Mouse (Mus musculus): ENCODE measurements around the gene Dytn. TPM values are rescaled to one million over a fixed set of nuclear protein-coding genes. Genes with fewer than 3 reads are reported as not detected.
"Not testable (repeated sequence)": the region's sequence is repeated elsewhere in the genome, so short reads cannot be mapped to it uniquely, and the experiment has no call there.

Gene Dytn
- polyA plus RNA-seq, 1 experiment = not detected

DNA sequence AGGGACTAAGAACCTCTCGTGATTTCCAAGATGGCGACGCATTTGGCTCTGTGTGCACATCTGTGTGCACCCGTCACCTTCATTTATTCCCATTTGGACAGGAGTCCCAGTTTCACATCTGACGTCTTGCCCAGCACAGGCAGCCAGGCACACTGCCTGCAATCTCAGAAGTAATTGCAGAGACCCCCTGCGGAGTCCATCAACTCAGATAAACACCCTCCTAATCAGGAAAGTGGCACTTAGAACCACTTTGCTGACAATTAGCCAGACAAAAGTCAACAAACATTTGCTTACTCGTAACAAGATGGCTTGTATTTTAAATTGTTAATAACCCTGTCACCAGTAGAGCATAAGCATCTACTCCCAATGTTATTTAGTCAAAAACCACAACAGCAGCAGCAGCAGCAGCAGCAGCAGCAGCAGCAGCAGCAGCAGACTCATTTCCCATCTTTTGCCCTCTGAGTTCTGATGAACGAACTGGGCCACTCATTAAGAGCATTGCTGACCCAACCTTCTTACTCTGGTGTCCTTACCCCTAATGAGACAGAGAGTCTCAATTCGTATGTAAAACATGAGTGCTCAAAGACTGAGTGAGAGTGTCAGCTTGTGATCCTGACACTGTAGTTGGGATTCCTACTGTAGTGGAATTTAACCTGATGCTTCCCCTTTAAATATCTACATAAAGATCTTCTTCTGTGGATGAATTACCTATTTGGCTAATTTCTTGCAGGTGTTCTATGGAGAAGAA lies 19.4 kb downstream of the Dytn start:
- no peak overlapping the region for H3K4me3 ChIP-seq (ENCODE audit: insufficient read depth, low read length)
- H3K27ac ChIP-seq (ENCODE audit: insufficient read depth, low read depth, low read length) = no peak overlapping the region
- TF ChIP-seq CTCF (IDR thresholded peaks at IDR 0.05; ENCODE audit: low read depth, low read length) (no peak), POLR2A (IDR thresholded peaks at IDR 0.05; ENCODE audit: borderline replicate concordance, low read depth, low read length) (no peak)
- peaks cover 2% of the 10 kb centered on the region; the same call in 1 of the 2 replicates for H3K4me1 ChIP-seq (ENCODE audit: control insufficient read depth, insufficient read depth, low read length)

DNA sequence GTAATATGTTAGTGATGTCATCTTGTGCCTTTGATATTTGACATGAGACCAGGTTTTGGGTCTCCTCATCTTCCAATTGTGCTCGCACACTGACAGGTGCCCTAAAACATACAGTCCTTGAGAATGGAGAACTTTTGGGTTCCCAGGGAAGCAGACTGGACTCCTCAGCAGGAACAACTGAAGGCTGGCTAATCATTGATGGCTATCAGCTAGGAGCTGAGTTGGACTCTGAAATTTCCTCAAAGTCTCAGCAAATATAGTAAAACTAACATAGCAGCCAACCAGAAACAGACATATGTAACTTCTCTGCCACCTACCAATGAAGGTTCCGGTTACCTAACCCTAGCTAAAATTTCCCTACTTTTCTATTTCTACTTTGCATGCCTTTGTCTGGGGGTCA lies 20.6 kb downstream of the Dytn start:
- Histone ChIP-seq H3K4me3 (ENCODE audit: insufficient read depth, low read length) (no peak overlapping the region), H3K27ac (ENCODE audit: insufficient read depth, low read depth, low read length) (no peak overlapping the region), H3K4me1 (ENCODE audit: control insufficient read depth, insufficient read depth, low read length) (peaks cover 2% of the 10 kb centered on the region; the same call in 1 of the 2 replicates)
- TF ChIP-seq CTCF (IDR thresholded peaks at IDR 0.05; ENCODE audit: low read depth, low read length) (no peak), POLR2A (IDR thresholded peaks at IDR 0.05; ENCODE audit: borderline replicate concordance, low read depth, low read length) (no peak)

DNA sequence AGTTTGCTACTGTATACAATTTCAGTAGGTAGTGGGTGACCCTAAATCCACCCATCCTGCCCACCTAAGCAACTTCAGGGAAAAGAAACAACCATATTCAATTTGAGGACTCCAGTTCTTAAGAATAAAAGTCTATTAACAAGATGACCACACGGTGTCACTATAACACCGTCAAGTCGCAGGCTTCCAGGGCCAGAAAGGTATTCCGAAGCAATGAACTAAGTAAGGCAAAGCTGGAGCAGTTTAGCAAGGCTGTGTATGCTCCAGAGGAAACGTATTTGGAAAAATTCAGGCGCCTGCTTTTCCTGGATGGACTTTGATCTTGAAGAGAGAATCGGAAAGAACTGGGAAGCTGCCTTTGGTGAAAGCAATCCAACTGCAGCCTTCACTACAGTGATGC lies 27.1 kb downstream of the Dytn start:
- TF ChIP-seq POLR2A (IDR thresholded peaks at IDR 0.05; ENCODE audit: borderline replicate concordance, low read depth, low read length) = no peak
- no peak for TF ChIP-seq CTCF (IDR thresholded peaks at IDR 0.05; ENCODE audit: low read depth, low read length)
- Histone ChIP-seq H3K27ac (ENCODE audit: insufficient read depth, low read depth, low read length) (no peak overlapping the region), H3K4me3 (ENCODE audit: insufficient read depth, low read length) (no peak overlapping the region), H3K4me1 (ENCODE audit: control insufficient read depth, insufficient read depth, low read length) (no peaks in the 10 kb centered on the region)

DNA sequence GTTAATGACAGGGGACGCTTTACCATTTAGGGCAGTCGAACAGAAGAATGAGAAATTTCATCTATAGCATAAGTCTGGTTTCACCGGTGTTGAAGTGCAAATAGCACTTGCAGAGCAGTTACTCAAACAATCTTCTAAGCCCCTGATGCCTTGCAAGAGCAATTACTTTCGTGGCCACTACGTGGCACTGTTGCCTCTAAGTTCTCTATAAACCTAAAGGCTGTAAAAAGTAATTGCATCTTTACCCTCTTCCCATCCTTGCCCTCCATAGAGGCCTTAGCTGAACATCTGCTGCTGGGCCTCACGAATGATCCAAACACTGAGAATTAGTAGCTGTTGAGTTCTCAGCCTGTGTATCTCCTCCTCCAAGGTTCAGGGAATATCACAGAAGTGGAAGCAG lies 28.7 kb downstream of the Dytn start:
- H3K27ac ChIP-seq (ENCODE audit: insufficient read depth, low read depth, low read length) = no peak overlapping the region

DNA sequence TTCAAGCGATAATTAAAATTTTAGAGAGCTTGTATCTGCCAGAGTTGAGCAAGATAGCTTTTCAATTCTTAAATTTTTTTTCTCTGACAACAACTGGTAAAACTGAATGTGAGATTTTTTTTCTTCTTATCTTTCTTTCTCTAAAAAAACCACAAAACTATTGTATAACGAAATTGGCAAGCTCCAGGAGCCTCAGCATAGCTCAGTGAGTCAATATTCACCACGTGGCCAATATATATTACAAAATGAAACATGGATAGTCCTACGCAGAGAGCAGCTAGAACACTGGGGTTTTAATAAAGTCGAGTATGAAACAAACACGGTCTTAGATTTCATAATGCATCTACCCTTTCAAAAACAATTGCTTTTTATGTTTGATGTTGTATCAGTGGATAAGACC lies 46.8 kb downstream of the Dytn start:
- no peak overlapping the region for H3K27ac ChIP-seq (ENCODE audit: insufficient read depth, low read depth, low read length)
- H3K4me1 ChIP-seq (ENCODE audit: control insufficient read depth, insufficient read depth, low read length) = no peaks in the 10 kb centered on the region
- no peak overlapping the region for H3K4me3 ChIP-seq (ENCODE audit: insufficient read depth, low read length)
- TF ChIP-seq POLR2A (IDR thresholded peaks at IDR 0.05; ENCODE audit: borderline replicate concordance, low read depth, low read length) (no peak), CTCF (IDR thresholded peaks at IDR 0.05; ENCODE audit: low read depth, low read length) (no peak)

More for the DNA sequence above, 28.7 kb downstream of the Dytn start:
- TF ChIP-seq POLR2A (IDR thresholded peaks at IDR 0.05; ENCODE audit: borderline replicate concordance, low read depth, low read length) = no peak
- TF ChIP-seq CTCF (IDR thresholded peaks at IDR 0.05; ENCODE audit: low read depth, low read length) = no peak
- Histone ChIP-seq H3K4me1 (ENCODE audit: control insufficient read depth, insufficient read depth, low read length) (no peaks in the 10 kb centered on the region), H3K4me3 (ENCODE audit: insufficient read depth, low read length) (no peak overlapping the region)

DNA sequence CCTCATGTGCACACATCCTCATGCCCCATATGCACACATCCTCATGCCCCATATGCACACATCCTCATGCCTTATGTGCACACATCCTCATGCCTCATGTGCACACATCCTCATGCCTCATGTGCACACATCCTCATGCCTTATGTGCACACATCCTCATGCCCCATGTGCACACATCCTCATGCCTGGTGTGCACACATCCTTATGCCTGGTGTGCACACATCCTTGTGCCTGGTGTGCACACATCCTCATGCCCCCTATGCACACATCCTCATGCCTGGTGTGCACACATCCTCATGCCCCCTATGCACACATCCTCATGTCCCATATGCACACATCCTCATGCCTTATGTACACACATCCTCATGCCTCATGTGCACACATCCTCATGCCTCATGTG lies 56.3 kb downstream of the Dytn start:
- not testable (repeated sequence) for H3K27ac ChIP-seq (ENCODE audit: insufficient read depth, low read depth, low read length); H3K4me3 ChIP-seq (ENCODE audit: insufficient read depth, low read length)

DNA sequence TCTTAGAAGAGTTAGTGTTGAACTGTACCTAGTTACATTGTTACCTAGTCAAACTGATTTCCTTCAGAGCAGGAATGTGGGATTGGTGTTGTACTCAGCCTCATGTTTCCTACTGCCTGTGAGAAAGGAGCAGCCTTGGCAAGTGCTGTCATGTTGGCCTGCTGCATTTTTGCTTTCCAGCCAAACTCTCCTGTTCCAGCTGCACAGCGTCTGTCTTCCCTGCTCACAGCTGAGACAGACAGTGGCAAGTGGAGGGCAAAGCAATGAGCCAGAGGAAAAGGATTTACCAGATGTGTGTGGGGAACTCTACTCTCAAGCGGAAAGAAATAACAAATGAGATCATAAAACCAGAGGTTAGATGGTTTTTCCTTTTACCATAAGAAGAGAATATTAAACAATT lies 58.5 kb downstream of the Dytn start:
- H3K4me1 ChIP-seq (ENCODE audit: control insufficient read depth, insufficient read depth, low read length) = no peaks in the 10 kb centered on the region
- TF ChIP-seq CTCF (IDR thresholded peaks at IDR 0.05; ENCODE audit: low read depth, low read length) (no peak), POLR2A (IDR thresholded peaks at IDR 0.05; ENCODE audit: borderline replicate concordance, low read depth, low read length) (no peak)
- H3K4me3 ChIP-seq (ENCODE audit: insufficient read depth, low read length) = no peak overlapping the region
- H3K27ac ChIP-seq (ENCODE audit: insufficient read depth, low read depth, low read length) = no peak overlapping the region

More for the DNA sequence above, 56.3 kb downstream of the Dytn start:
- H3K4me1 ChIP-seq (ENCODE audit: control insufficient read depth, insufficient read depth, low read length) = not testable (repeated sequence)

DNA sequence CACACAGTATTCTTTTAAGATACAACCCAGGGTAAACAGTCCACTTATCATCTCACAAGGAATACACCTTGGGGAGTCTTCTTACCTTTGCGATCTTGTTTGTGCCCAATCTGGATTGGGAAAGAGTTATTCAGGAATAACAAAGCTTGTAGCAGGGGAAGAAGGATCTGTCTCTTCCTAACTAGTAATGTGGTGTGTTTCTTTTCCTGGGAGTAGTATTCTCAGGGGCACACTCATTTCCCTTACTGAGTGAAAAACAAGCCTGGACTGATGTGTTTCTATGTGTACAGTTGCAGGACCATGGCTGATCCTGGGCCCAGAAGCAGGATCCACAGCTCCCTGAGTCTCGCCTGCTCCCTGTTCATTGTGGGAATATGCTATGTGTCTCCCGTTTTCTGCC lies 71.1 kb downstream of the Dytn start, which contains the start of gene Gm39653:
Gm39653 (plus strand) TSS at position 301 of the 400 bp plus-strand sequence.
- H3K4me3 ChIP-seq (ENCODE audit: insufficient read depth, low read length) = no peak within 1 kb of the TSS
- no peak within 1 kb of the TSS for H3K27ac ChIP-seq (ENCODE audit: insufficient read depth, low read depth, low read length)
- H3K4me1 ChIP-seq (ENCODE audit: control insufficient read depth, insufficient read depth, low read length) = no peaks in the 10 kb centered on the region
- TF ChIP-seq CTCF (IDR thresholded peaks at IDR 0.05; ENCODE audit: low read depth, low read length) = no peak
- no peak for TF ChIP-seq POLR2A (IDR thresholded peaks at IDR 0.05; ENCODE audit: borderline replicate concordance, low read depth, low read length)

DNA sequence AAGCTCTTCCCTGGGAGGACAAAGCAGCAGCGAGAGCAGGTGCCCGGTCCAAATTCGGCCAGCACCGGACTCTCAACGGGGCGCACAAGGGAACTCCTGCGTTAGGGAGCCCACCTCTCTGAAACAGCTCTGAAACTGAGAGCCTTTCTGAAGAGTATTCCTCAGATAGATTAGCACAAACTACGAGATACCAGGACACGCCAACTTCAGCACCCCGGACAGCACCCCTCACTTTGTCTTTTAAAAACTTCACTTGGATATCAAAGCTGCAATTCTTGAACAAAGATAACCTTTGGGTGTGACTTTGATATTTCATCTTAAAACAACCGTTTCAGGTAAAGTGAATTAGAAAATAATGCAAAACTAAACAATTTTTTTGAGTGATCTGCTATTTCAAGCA lies 72.1 kb downstream of the Dytn start:
- no peak overlapping the region for H3K4me3 ChIP-seq (ENCODE audit: insufficient read depth, low read length)
- no peaks in the 10 kb centered on the region for H3K4me1 ChIP-seq (ENCODE audit: control insufficient read depth, insufficient read depth, low read length)
- TF ChIP-seq POLR2A (IDR thresholded peaks at IDR 0.05; ENCODE audit: borderline replicate concordance, low read depth, low read length) (no peak), CTCF (IDR thresholded peaks at IDR 0.05; ENCODE audit: low read depth, low read length) (no peak)
- H3K27ac ChIP-seq (ENCODE audit: insufficient read depth, low read depth, low read length) = no peak overlapping the region

DNA sequence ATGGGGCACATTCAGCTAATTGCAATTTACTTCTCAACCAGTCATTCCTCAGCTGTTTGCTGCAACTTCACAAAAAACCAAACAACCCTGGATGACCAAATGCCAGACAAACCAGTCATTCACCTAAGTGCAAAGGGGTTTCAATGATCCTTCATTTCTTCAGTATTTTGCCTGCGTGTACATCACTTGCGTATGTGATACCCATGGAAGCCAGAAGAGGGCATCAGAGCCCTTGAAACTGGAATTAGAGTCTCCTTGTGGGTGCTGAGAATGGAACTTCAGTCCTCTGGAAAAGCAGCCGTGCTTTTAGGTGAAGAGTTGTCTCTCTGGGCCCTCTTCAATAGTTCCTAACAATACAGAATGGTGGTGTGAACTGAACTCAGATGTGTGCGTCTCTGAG lies 77.1 kb downstream of the Dytn start:
- no peak overlapping the region for H3K27ac ChIP-seq (ENCODE audit: insufficient read depth, low read depth, low read length)
- H3K4me1 ChIP-seq (ENCODE audit: control insufficient read depth, insufficient read depth, low read length) = no peaks in the 10 kb centered on the region
- TF ChIP-seq POLR2A (IDR thresholded peaks at IDR 0.05; ENCODE audit: borderline replicate concordance, low read depth, low read length) = no peak
- no peak for TF ChIP-seq CTCF (IDR thresholded peaks at IDR 0.05; ENCODE audit: low read depth, low read length)
- H3K4me3 ChIP-seq (ENCODE audit: insufficient read depth, low read length) = no peak overlapping the region
